Mouse (Mus musculus) thymus, adult 2 months (tissue): Measurements from ENCODE around the gene A3galt2. TPM values are rescaled to one million over a fixed set of nuclear protein-coding genes. Genes with fewer than 3 reads are reported as not detected.

ENCODE experiments used
- DNase-seq: peaks from one replicate; pipeline ENCODE4 v3.0.0; 2021
- H3K27ac ChIP-seq: fragments of 200-500 bp; 2 replicates; pipeline ENCODE4 v1.5.1; 2012; ENCODE audit warnings: low read length, control low read depth; ENCODE audit not compliant: control insufficient read depth, insufficient read depth
- H3K27me3 ChIP-seq: fragments of 200-500 bp; 2 replicates; pipeline ENCODE4 v1.6.1; 2012; ENCODE audit warnings: mild to moderate bottlenecking, low read length, moderate library complexity, mixed read lengths; ENCODE audit not compliant: control insufficient read depth, insufficient read depth
- H3K36me3 ChIP-seq: fragments of 200-500 bp; 2 replicates; pipeline ENCODE4 v1.6.1; 2012; ENCODE audit warnings: mild to moderate bottlenecking, low read length, moderate library complexity; ENCODE audit not compliant: control insufficient read depth, insufficient read depth
- H3K4me1 ChIP-seq: fragments of 200-500 bp; replicated peaks from 2 replicates; pipeline ENCODE4 v1.6.1; 2012; ENCODE audit warnings: low read length; ENCODE audit not compliant: control insufficient read depth, insufficient read depth
- H3K4me3 ChIP-seq: fragments of 200-500 bp; 2 replicates; pipeline ENCODE4 v1.5.1; 2012; ENCODE audit warnings: mild to moderate bottlenecking, low read length, control low read depth, moderate library complexity; ENCODE audit not compliant: control insufficient read depth, insufficient read depth
- CTCF ChIP-seq: fragments of 200-500 bp; IDR thresholded peaks from 2 replicates; pipeline ENCODE4 v1.5.1; 2012; ENCODE audit warnings: mild to moderate bottlenecking, control low read depth, low read length, moderate library complexity, borderline replicate concordance; ENCODE audit not compliant: control insufficient read depth, poor library complexity, insufficient read depth; ENCODE audit errors: extremely low read depth
- POLR2A ChIP-seq: fragments of 200-500 bp; IDR thresholded peaks from 2 replicates; pipeline ENCODE4 v1.6.1; 2012; ENCODE audit warnings: mild to moderate bottlenecking, low read length, control low read depth, moderate library complexity; ENCODE audit not compliant: control insufficient read depth, poor library complexity, insufficient read depth; ENCODE audit errors: extremely low read depth
- WGBS: fragments of 180-500 bp; shearing (Covaris S2); methylation state at CpG from one replicate; pipeline ENCODE4 v1.1.7; 2018; 5-methylcytosine and 5-hydroxymethylcytosine counted together
- polyA plus RNA-seq: library from polyadenylated mRNA; depleted of rRNA; stranded (reverse); fragments of >200 nt; gene quantifications from 2 replicates; pipeline ENCODE4 v1.2.3, GENCODE M21; 2012; rRNA removed

A3galt2 gene
- polyA plus RNA-seq, 1 experiment: 1.6 TPM

DNA sequence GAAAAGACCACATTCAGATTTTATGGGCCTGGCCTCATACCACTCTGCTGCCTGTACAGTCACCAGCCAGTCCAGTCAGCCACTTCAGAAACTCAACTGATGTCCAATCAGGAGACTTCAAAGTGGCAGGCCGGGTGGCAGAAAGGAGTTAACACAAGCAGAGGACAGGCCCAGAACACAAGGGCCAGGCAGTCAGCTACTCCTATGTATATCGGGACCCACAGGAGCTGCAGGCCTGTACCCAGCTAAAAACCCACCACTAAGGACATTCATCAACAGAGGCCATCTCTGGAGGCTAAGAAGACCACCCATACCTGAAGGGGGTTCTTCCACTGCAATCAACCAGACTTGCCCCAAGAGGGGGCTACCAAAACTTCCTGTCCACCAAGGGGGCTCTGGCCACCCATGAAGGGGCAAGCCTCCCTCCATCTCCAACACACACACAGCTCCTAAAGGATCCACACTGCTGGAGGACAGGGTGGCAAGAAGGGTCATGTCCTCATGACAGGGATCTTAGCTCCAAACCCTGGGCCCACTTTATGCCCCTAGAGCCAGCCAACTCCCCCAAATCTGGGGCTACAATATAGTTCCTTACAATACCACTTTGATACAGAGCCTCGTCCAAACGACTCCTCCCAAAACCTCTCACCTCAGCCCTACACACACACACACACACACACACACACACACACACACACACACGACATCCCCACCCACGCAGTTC is 49.4 kb downstream of the A3galt2 start:
- Histone ChIP-seq H3K4me1 (peaks cover 42% of the 10 kb centered on the region), H3K27ac (no peak overlapping the region)

DNA sequence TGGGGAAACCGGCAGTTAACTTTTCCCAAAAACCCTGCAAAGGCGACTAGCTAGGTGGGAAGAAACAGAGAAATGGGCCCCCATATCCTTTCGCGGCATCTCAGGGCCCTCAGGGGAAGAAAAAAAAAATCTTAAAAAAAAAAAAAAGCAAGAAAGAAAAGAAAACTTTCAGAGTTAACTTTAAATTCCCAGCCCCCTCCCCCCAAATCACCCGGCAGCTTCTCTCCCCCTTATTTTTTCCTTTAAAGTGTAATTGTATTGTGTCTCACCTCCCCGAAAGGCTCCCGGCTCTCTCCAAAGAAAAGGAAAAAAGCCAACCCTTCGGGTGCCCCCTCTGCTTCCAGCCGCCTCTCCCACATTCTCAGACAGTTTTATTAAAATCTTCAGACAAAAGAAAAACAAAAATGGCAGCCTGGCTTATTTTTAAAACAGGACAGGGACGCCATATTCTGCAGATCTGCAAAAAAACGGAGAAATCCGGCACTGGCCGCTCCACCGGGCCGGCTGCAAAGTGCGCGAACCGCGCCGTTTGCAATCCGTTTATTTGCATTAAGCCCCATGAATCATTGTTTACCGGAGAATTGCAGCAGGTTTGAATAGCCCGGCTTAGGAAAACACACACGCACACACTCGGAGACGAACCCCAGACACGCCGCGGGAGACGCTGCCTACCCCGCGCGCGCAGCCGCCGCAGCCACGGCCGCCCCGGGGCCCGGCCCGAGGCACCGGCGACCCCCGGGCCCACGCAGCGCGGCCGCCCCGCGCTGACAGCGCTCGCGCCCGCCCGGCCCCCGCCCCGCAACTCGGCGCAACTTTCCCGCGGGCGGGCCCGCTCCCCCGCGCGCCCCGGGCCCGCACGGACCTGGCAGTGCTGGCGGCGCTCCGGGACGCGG is 50.2 kb downstream of the A3galt2 start:
- 5% methylated on average over 72 of the region's 74 CpGs for WGBS
- H3K4me3 ChIP-seq: peak overlapping the region; percentile 100
- no peaks in the 10 kb centered on the region for H3K36me3 ChIP-seq
- peak overlapping the region; percentile 83 for H3K27ac ChIP-seq
- no peaks in the 10 kb centered on the region for H3K27me3 ChIP-seq
- no peak for TF ChIP-seq POLR2A
- no peak for TF ChIP-seq CTCF
- peaks cover 42% of the 10 kb centered on the region for H3K4me1 ChIP-seq
- DNase-seq: peak; percentile 28

More for the DNA sequence above, 49.4 kb downstream of the A3galt2 start:
- TF ChIP-seq POLR2A: no peak
- no peak for TF ChIP-seq CTCF
- H3K36me3 ChIP-seq: no peaks in the 10 kb centered on the region
- peak overlapping the region; percentile 100 for H3K4me3 ChIP-seq
- DNase-seq: no peak
- WGBS: 10% methylated on average over 6 of the region's 6 CpGs
- H3K27me3 ChIP-seq: no peaks in the 10 kb centered on the region

DNA sequence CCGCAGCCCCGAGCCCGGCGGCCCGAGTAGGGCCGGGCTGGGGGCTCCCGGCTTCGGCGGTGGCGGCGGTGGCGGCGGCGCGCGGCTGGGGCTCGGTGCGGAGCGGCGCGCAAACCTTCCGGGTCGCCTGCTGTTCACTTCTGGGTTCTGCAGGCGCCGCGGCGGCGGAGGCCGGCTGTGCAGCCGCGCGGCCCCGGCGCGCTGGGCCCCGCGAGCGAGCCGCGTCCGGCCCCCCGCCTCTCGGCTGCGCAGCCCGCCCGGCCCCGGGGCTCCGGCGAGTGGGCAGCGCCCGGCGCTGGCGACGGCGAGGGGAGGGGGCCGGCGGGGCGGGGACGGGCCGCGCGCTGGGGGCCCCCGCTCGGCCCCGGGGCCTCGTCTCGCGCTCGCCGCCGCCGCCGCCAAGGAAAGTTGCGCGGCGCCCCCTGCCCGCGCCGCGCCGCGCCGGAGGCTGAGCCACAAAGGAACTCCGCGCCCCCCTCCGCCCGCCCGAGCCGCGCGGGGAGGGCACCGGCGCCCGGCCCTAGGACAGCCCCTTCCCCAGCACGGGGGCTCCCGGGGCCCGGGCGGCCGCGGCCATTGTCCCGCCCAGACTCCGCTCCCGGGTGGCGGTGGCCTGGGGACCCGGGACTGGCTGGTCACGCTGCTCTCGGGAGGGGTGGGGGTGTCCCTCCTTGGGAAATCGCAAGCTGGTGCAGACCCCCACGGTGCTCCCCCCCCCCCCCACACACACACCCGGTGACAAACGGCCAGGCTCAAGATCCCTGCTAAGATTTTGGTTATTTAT is 51.1 kb downstream of the A3galt2 start, which contains the start of gene Zfp362:
Zfp362 (minus strand) TSS at position 3 of the 784 bp plus-strand sequence.
- TF ChIP-seq POLR2A (no peak), CTCF (no peak)
- Histone ChIP-seq H3K27ac (peak within 1 kb of the TSS; percentile 83), H3K36me3 (no peaks in the 10 kb centered on the region), H3K27me3 (no peaks in the 10 kb centered on the region), H3K4me1 (peaks cover 44% of the 10 kb centered on the region), H3K4me3 (peak within 1 kb of the TSS; percentile 100)
- WGBS: 6% methylated on average over 82 of the region's 111 CpGs
- DNase-seq: peak; percentile 63

DNA sequence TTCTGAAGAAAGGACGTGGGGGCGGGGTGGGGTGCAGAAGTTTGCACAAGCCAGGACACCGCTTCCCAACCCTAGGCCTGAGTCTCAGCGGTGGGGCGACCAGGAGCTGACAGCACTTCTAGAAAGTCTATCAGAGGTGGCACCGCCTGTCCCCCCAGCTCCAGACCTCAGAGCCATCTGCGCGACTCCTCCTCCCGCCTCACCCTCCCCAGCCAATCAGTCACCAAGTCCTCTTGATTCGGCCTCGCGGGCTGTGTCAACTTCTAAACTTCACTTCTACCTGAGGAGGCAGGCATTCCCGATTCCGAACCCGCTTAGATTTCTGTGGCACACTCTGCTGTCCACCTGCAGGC is 51.6 kb downstream of the A3galt2 start:
- Histone ChIP-seq H3K4me1 (peaks cover 43% of the 10 kb centered on the region), H3K4me3 (peak overlapping the region; percentile 72), H3K36me3 (no peaks in the 10 kb centered on the region), H3K27ac (no peak overlapping the region; the same call in 1 of the 2 replicates), H3K27me3 (no peaks in the 10 kb centered on the region)
- TF ChIP-seq CTCF (no peak), POLR2A (no peak; the same call in 1 of the 2 replicates)
- under 1% methylated on average over 15 of the region's 15 CpGs for whole genome bisulfite sequencing
- peak; percentile 43 for DNase-seq

DNA sequence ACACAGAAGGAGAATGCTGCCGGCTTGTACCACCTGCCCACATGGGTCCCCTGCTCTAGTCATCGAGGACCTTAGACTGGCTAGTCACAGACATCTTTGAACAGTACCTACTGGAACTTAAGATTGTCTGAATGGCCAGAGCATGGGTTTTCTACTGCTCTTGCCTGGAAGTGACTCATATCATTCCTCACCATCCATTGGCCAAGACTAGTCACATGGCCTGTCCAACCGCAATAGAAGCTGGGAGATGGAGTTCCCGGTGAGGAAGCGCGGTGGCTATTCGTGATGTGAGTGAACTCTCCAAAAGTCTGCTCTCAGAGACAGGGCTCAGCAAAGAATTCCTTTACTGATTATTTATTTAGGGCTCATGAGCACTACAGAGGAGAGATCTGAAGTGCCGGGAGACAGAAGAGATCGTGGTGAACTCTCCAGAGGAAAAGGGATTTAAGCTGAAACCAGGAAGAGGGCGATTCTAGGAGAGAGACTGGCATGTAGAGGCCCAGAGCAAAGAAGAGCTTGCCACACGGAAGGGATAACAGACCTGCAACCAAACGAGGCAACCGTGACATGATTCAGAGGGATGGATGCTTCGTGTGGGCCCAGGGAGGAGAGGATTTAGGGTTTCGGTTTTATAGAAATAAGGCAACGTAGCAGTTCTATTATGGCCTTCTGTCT is 56.4 kb downstream of the A3galt2 start:
- WGBS: 6% methylated on average over 16 of the region's 16 CpGs
- H3K27ac ChIP-seq: no peak overlapping the region
- peak; percentile 73 for DNase-seq

DNA sequence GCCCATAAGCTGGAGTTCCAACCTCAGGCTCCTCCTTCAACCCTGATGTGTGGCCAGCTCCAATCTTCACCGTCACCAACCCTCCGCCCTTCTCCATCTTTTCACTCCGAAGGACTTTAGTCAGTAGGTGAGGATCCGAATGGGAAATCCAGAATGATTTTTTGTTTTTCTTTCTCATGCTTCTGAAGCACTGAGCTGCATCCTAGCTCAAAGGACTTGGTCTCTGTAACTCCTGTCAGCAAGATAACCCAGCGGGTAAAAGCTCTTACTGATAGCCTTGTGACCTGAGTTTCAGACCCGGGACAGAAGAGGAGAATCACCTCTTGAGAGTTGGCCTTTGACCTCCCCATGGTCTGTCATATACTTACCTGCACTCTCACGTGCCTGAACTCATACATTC is 61.8 kb downstream of the A3galt2 start:
- no peak overlapping the region for H3K27ac ChIP-seq
- no peak for DNase-seq
- WGBS: 89% methylated on average over 7 of the region's 7 CpGs

More for the DNA sequence above, 56.4 kb downstream of the A3galt2 start:
- Histone ChIP-seq H3K36me3 (no peaks in the 10 kb centered on the region), H3K4me1 (peaks cover 20% of the 10 kb centered on the region), H3K4me3 (peak overlapping the region; percentile 41), H3K27me3 (no peaks in the 10 kb centered on the region)
- TF ChIP-seq CTCF (no peak), POLR2A (peak; percentile 23; the same call in 1 of the 2 replicates)

More for the DNA sequence above, 61.8 kb downstream of the A3galt2 start:
- peaks cover under 1% of the 10 kb centered on the region for H3K4me1 ChIP-seq
- no peak for TF ChIP-seq CTCF
- H3K27me3 ChIP-seq: no peaks in the 10 kb centered on the region
- no peak overlapping the region for H3K4me3 ChIP-seq
- no peaks in the 10 kb centered on the region for H3K36me3 ChIP-seq

Other genes with a start within 250 kb of the A3galt2 start
- gene Zscan20, start 145.3 kb upstream of the A3galt2 start, polyA plus RNA-seq: 7.7 and 9.4 TPM in 2 replicates
- gene Tlr12, start 136.7 kb upstream of the A3galt2 start, polyA plus RNA-seq: 42.8 and 46.6 TPM in 2 replicates
- 139 and 149 TPM in 2 replicates for gene Phc2, start 100.7 kb upstream of the A3galt2 start, polyA plus RNA-seq
- 105 and 145 TPM in 2 replicates for gene Zfp362, start 50.7 kb downstream of the A3galt2 start, polyA plus RNA-seq
- gene Trim62, start 128.2 kb downstream of the A3galt2 start, polyA plus RNA-seq: 7.3 and 10.0 TPM in 2 replicates
- gene Azin2, start 207.1 kb downstream of the A3galt2 start, polyA plus RNA-seq: 6.9 and 7.6 TPM in 2 replicates
- 60.0 and 60.1 TPM in 2 replicates for gene Ak2, start 236.6 kb downstream of the A3galt2 start, polyA plus RNA-seq